Mouse (Mus musculus) limb, embryonic 14.5 days (tissue): ENCODE measurements around the gene Slc39a11. TPM values are rescaled to one million over a fixed set of nuclear protein-coding genes. Genes with fewer than 3 reads are reported as not detected.

Experiments
- ATAC-seq: fragments of 200-750 bp; cut with Nextera tagmentation; 2 replicates; pipeline ENCODE4 v1.8.0; 2017; ENCODE audit warnings: low read depth, moderate number of reproducible peaks, moderate TSS enrichment; ENCODE audit not compliant: low FRiP score
- DNase-seq: peaks from one replicate; pipeline ENCODE4 v3.0.0-alpha.2; 2015; ENCODE audit warnings: low spot score
- H3K27ac ChIP-seq: fragments of 300-500 bp; sonication (generic); replicated peaks from 2 replicates; pipeline ENCODE4 v1.5.1; 2014; ENCODE audit warnings: low read depth, mild to moderate bottlenecking, low read length, moderate library complexity, mixed read lengths
- H3K27me3 ChIP-seq: fragments of 300-500 bp; sonication (generic); 2 replicates; pipeline ENCODE4 v1.6.1; 2014; ENCODE audit warnings: low read length, mixed read lengths; ENCODE audit not compliant: control insufficient read depth, insufficient read depth
- H3K36me3 ChIP-seq: fragments of 300-500 bp; sonication (generic); 2 replicates; pipeline ENCODE4 v1.6.1; 2014; ENCODE audit warnings: mild to moderate bottlenecking, low read length, moderate library complexity, mixed read lengths; ENCODE audit not compliant: control insufficient read depth, insufficient read depth
- H3K4me1 ChIP-seq: fragments of 300-500 bp; sonication (generic); 2 replicates; pipeline ENCODE4 v1.6.1; 2014; ENCODE audit warnings: antibody characterized with exemption, low read length, mixed read lengths; ENCODE audit not compliant: control insufficient read depth, insufficient read depth
- H3K4me2 ChIP-seq: fragments of 300-500 bp; sonication (generic); replicated peaks from 2 replicates; pipeline ENCODE4 v1.6.1; 2014; ENCODE audit warnings: low read depth, mild to moderate bottlenecking, low read length, moderate library complexity; ENCODE audit not compliant: severe bottlenecking
- H3K4me3 ChIP-seq: fragments of 300-500 bp; sonication (generic); replicated peaks from 2 replicates; pipeline ENCODE4 v1.5.1; 2014; ENCODE audit warnings: low read length
- H3K9ac ChIP-seq: fragments of 300-500 bp; sonication (generic); 2 replicates; pipeline ENCODE4 v1.6.1; 2014; ENCODE audit warnings: mild to moderate bottlenecking, low read depth, low read length, moderate library complexity; ENCODE audit not compliant: severe bottlenecking
- H3K9me3 ChIP-seq: fragments of 300-500 bp; sonication (generic); 2 replicates; pipeline ENCODE4 v1.6.1; 2016; ENCODE audit warnings: low read length; ENCODE audit not compliant: control insufficient read depth
- POLR2A ChIP-seq: fragments of 200-500 bp; IDR thresholded peaks from 2 replicates; pipeline ENCODE4 v1.8.0; 2012; ENCODE audit warnings: inconsistent platforms, mild to moderate bottlenecking, moderate library complexity, borderline replicate concordance; ENCODE audit not compliant: insufficient read depth, insufficient read length; ENCODE audit errors: extremely low read depth
- WGBS: fragments of 180-500 bp; shearing (Covaris S2); extraction: QIAGEN DNeasy Blood & Tissue Kit; methylation state at CpG from one replicate; pipeline ENCODE4 v1.1.7; 2014; 5-methylcytosine and 5-hydroxymethylcytosine counted together
- polyA plus RNA-seq, 2 experiments: library from polyadenylated mRNA; depleted of rRNA in 1 of 2; stranded (reverse) in 1 of 2; unstranded in 1 of 2; fragments of >200 nt; fragmentation: Nextera tagmentation in 1 of 2; extraction: Ambion mirVana in 1 of 2; gene quantifications; 2 replicates each; pipeline versions ENCODE4 v1.2.1 to v1.2.3; 2012 to 2014

Gene Slc39a11
- polyA plus RNA-seq, 2 experiments: 17.2 to 24.5 TPM

DNA sequence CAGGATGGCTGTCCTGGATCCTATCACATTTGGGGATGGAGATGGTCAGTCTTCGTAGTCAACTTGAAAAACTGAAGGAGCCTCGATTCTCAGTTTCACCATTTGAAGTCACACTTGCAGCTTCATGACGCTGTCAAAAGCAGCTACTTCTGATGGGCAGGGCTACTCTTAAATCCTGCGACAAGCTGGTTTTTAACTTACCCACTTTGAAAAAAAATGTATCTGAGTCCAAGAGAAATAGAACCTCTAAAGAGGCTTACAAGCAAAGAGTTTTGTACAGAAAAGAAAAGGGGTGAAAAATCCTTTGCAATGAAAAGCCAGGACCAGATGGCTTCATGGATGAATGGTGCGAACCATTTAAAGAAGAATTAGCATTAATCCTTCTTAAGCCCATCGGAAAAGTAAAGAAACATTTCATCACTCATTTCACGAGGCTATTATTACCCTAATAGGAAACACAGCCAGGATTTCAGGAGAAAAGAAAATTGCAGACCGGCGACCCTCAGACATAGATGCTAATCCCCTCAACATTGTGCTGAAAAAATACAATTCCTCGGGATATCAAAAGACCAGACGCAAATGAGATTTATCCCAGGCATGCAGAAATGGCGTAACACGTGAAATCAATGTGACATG, 437.4 kb downstream of the Slc39a11 start:
- no peak overlapping the region for H3K4me3 ChIP-seq
- DNase-seq: no peak
- no peak for ATAC-seq
- no peak overlapping the region for H3K27ac ChIP-seq
- WGBS: 55% methylated on average over 13 of the region's 13 CpGs
- no peaks in the 10 kb centered on the region for H3K27me3 ChIP-seq
- no peaks in the 10 kb centered on the region for H3K36me3 ChIP-seq
- H3K4me1 ChIP-seq: peaks cover 5% of the 10 kb centered on the region; the same call in 1 of the 2 replicates
- TF ChIP-seq POLR2A: no peak
- H3K4me2 ChIP-seq: no peak overlapping the region
- no peaks in the 10 kb centered on the region for H3K9me3 ChIP-seq
- H3K9ac ChIP-seq: no peak overlapping the region

DNA sequence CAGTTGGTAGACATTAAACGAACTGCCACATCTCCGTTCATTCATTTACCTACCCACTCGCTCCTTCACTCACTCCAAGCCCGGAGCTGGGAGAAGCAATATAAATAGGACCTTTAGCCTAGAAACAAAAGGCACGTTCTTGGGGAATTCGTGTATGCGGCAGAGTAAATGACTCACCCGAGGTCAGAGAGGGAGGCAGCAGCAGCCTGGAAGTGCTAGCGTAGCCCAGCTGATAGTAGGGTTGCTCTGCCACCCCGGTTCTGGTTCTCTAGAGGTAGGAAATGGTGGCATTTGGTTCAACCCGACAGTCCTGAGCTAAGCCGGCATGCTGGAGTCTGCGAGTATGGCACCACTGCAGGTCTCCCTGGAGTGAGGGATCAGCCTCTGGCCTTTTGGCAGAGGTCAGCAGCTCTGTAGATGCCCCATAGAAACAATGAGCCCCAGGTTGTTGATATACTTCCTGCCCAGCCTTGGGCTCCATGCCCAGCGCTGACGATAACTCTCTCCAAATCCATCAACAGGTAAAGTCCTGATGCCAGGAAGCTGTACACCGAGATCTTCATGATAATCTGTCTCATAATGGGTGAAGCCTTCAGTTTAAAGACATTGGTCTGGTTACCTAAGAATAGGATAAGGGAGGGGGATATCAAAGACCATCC, 440.5 kb downstream of the Slc39a11 start:
- ATAC-seq (no peak; the same call in 1 of the 2 replicates), DNase-seq (no peak)
- H3K9me3 ChIP-seq: no peaks in the 10 kb centered on the region
- no peak overlapping the region for H3K4me3 ChIP-seq
- H3K36me3 ChIP-seq: no peaks in the 10 kb centered on the region
- H3K9ac ChIP-seq: no peak overlapping the region
- TF ChIP-seq POLR2A: no peak
- H3K4me1 ChIP-seq: peaks cover 5% of the 10 kb centered on the region; the same call in 1 of the 2 replicates
- no peak overlapping the region for H3K4me2 ChIP-seq
- 81% methylated on average over 16 of the region's 16 CpGs for WGBS
- no peak overlapping the region for H3K27ac ChIP-seq
- H3K27me3 ChIP-seq: no peaks in the 10 kb centered on the region

DNA sequence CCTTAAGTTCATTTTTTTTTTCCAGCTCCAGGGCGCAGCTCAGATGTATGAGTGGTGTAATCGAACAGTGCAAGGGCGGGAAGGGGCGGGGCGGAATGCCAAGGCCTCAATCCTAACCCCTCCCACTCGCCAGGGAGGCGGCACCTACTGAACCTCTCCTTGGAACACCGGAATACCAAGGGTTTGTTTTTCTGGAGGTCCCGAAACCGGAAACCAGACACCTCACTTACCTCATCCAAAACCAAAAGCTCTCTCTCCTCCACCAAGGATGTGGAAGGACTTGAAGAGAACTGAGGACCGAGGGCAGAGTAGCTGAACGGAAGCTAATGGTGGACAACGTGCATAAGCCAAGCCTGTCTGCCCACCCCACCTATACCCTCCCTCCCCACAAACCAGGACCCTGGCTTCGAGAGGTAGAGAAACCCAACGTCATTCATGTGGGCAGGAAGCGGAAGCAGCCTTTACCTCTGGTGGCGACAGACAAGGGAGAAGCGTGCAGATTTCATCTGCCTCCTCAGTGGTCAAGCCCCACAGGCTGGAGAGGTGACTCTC, 441.3 kb downstream of the Slc39a11 start:
- H3K4me3 ChIP-seq: no peak overlapping the region
- H3K4me2 ChIP-seq: no peak overlapping the region
- H3K27ac ChIP-seq: no peak overlapping the region
- H3K9me3 ChIP-seq: no peaks in the 10 kb centered on the region
- H3K9ac ChIP-seq: no peak overlapping the region
- ATAC-seq (no peak), DNase-seq (no peak)
- 59% methylated on average over 18 of the region's 18 CpGs for WGBS
- H3K27me3 ChIP-seq: no peaks in the 10 kb centered on the region
- H3K4me1 ChIP-seq: peaks cover 5% of the 10 kb centered on the region; the same call in 1 of the 2 replicates
- no peaks in the 10 kb centered on the region for H3K36me3 ChIP-seq
- no peak for TF ChIP-seq POLR2A

DNA sequence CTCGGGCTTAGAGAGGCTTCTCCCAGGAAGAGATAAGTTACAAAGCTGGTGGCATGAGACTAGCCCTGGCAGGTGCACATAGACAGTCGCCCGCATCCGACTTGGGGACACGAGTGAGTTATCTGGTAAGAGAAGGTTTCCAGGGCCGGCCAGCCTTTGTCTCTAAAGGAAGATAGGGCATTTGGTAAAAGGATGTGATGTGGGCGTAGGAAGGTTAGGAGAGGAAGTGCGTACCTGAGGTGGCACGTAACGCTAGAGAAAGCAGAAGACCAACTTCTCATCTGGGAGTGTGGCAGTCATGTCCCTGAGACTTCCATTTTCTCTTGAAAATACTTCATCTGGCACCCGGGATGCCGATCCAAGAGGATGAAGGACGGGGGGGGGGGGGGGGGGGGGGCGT, 441.9 kb downstream of the Slc39a11 start:
- H3K9me3 ChIP-seq: no peaks in the 10 kb centered on the region
- no peak overlapping the region for H3K27ac ChIP-seq
- 88% methylated on average over 13 of the region's 14 CpGs for WGBS
- H3K4me1 ChIP-seq: peaks cover 5% of the 10 kb centered on the region; the same call in 1 of the 2 replicates
- DNase-seq: no peak
- H3K27me3 ChIP-seq: no peaks in the 10 kb centered on the region
- H3K9ac ChIP-seq: no peak overlapping the region
- H3K4me2 ChIP-seq: no peak overlapping the region
- TF ChIP-seq POLR2A: no peak
- H3K36me3 ChIP-seq: no peaks in the 10 kb centered on the region
- no peak for ATAC-seq
- no peak overlapping the region for H3K4me3 ChIP-seq

DNA sequence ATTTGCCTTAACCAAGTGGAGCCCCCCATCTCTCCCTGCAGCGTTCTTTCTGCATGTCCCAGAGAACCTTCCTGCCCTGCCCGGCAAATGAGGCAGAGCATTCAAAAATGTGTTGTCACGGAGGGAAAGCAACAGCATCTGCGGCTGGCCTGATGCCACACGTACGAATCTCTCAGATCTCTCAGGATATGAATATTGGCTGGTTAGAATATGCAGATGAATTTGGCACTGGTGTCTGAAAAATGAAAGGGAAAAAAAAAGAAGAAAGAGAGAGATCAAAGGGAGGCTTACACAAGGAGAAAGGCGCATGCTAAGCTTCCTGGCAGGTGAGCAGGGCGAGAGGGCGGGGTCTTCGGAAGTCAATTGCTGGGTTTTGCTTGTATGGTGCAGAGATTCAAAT, 443.8 kb downstream of the Slc39a11 start:
- H3K4me3 ChIP-seq: no peak overlapping the region
- no peaks in the 10 kb centered on the region for H3K9me3 ChIP-seq
- DNase-seq (no peak), ATAC-seq (no peak)
- no peak overlapping the region for H3K27ac ChIP-seq
- H3K4me2 ChIP-seq: no peak overlapping the region
- H3K36me3 ChIP-seq: no peaks in the 10 kb centered on the region
- no peak overlapping the region for H3K9ac ChIP-seq
- WGBS: 66% methylated on average over 10 of the region's 10 CpGs
- peaks cover 5% of the 10 kb centered on the region; the same call in 1 of the 2 replicates for H3K4me1 ChIP-seq
- no peak for TF ChIP-seq POLR2A
- H3K27me3 ChIP-seq: no peaks in the 10 kb centered on the region
